Mouse (Mus musculus) kidney, adult 2 months (tissue): ENCODE results near the gene Atp6v1c2. TPM values are rescaled to one million over a fixed set of nuclear protein-coding genes. Genes with fewer than 3 reads are reported as not detected.

Experiments
- DNase-seq: peaks from one replicate; pipeline ENCODE4 v3.0.0; 2021
- H3K27ac ChIP-seq: fragments of 200-500 bp; 2 replicates; pipeline ENCODE4 v1.5.1; 2012; ENCODE audit warnings: low read depth, low read length, control low read depth, inconsistent platforms; ENCODE audit not compliant: insufficient read depth
- H3K27me3 ChIP-seq: fragments of 200-500 bp; replicated peaks from 2 replicates; pipeline ENCODE4 v1.6.1; 2012; ENCODE audit warnings: mild to moderate bottlenecking, moderate library complexity, low read length, inconsistent platforms; ENCODE audit not compliant: control insufficient read depth, insufficient read depth
- H3K36me3 ChIP-seq: fragments of 200-500 bp; 2 replicates; pipeline ENCODE4 v1.6.1; 2012; ENCODE audit warnings: mild to moderate bottlenecking, moderate library complexity, low read length, inconsistent platforms; ENCODE audit not compliant: control insufficient read depth, insufficient read depth
- H3K4me1 ChIP-seq: fragments of 200-500 bp; 2 replicates; pipeline ENCODE4 v1.6.1; 2011; ENCODE audit warnings: low read length; ENCODE audit not compliant: control insufficient read depth, insufficient read depth
- H3K4me3 ChIP-seq: fragments of 200-500 bp; 2 replicates; pipeline ENCODE4 v1.5.1; 2011; ENCODE audit warnings: mild to moderate bottlenecking, low read depth, low read length, control low read depth; ENCODE audit not compliant: insufficient read depth
- CTCF ChIP-seq: fragments of 200-500 bp; conservative IDR thresholded peaks from 2 replicates; pipeline ENCODE4 v1.5.1; 2011; ENCODE audit warnings: low read depth, mild to moderate bottlenecking, control low read depth, low read length, moderate library complexity, mixed read lengths; ENCODE audit not compliant: insufficient read depth, insufficient read length
- POLR2A ChIP-seq: fragments of 200-500 bp; IDR thresholded peaks from one replicate; pipeline ENCODE4 v1.6.1; 2011; ENCODE audit warnings: low read depth, low read length, control low read depth
- WGBS: fragments of 180-500 bp; shearing (Covaris S2); methylation state at CpG from one replicate; pipeline ENCODE4 v1.1.7; 2018; 5-methylcytosine and 5-hydroxymethylcytosine counted together
- polyA plus RNA-seq: library from polyadenylated mRNA; depleted of rRNA; stranded (reverse); fragments of >200 nt; gene quantifications from 2 replicates; pipeline ENCODE4 v1.2.3, GENCODE M21; 2012; rRNA removed

The Atp6v1c2 gene
- polyA plus RNA-seq, 1 experiment = 39.9 TPM

DNA sequence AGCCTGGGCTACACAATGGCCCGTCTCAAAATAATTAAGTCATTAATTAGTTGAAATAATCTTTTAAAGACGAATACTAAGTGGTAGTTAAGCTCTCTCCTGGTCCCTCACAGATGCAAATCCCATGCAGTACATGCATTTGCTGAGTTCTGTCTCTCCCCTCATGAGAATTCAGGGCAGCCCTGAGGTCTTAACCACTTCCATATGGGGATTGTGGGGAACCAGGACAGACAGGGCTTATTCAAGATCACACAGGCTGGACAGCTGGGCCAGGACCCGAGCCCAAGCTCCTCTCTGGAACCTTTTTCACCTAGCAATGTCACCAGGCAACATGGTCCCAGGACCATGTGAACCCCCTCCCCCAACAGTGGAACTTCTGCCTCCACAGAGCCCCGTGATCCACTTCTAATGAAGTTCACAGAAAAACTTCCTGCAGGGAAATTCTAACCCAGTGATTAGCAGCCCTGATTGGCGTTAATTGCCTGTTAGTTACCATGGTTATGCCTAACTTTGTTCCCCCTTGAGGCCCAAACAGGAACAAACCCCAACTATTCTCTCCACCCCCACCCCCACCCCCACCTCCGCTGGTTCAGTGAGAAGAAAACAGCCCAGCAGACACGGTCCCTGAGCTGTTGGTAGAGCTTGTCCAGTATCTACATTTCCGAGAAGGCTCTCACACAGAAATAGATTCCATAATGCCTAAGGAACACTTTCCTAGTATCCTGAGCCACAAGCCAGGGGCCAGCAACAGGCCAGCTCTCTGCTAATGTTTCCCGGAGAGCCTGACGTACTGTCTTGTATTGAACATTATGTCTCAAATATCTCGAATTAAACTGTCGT, 90.4 kb downstream of the Atp6v1c2 start:
- H3K36me3 ChIP-seq = no peaks in the 10 kb centered on the region
- WGBS = 45% methylated on average over 12 of the region's 12 CpGs
- no peaks in the 10 kb centered on the region for H3K4me1 ChIP-seq
- H3K27ac ChIP-seq = no peak overlapping the region
- H3K4me3 ChIP-seq = no peak overlapping the region
- no peak for DNase-seq
- H3K27me3 ChIP-seq = no peaks in the 10 kb centered on the region
- TF ChIP-seq CTCF = no peak
- TF ChIP-seq POLR2A = no peak

GRCm38 (mm10) chr12:17235535-17236313, 93.4 kb downstream of the Atp6v1c2 start:
- Histone ChIP-seq H3K27me3 (no peaks in the 10 kb centered on the region), H3K27ac (no peak overlapping the region), H3K4me1 (no peaks in the 10 kb centered on the region), H3K4me3 (no peak overlapping the region), H3K36me3 (no peaks in the 10 kb centered on the region)
- 54% methylated on average over 11 of the region's 11 CpGs for WGBS
- TF ChIP-seq POLR2A (no peak), CTCF (no peak)
- no peak for DNase-seq

Other genes starting within 250 kb of the Atp6v1c2 start
- gene Kcnf1, start 152.5 kb downstream of the Atp6v1c2 start, polyA plus RNA-seq = 0.86 and 1.0 TPM in 2 replicates
- gene Pdia6, start 62.8 kb downstream of the Atp6v1c2 start, polyA plus RNA-seq = 60.0 and 70.7 TPM in 2 replicates
- 5.1 and 6.1 TPM in 2 replicates for gene Nol10, start 19.1 kb upstream of the Atp6v1c2 start, polyA plus RNA-seq
- 373 and 427 TPM in 2 replicates for gene Odc1, start 215.4 kb upstream of the Atp6v1c2 start, polyA plus RNA-seq